Mouse (Mus musculus) stomach, postnatal 0 days (tissue): ENCODE measurements around the gene Mepe. TPM values are rescaled to one million over a fixed set of nuclear protein-coding genes. Genes with fewer than 3 reads are reported as not detected.
A peak's percentile ranks its signal among the peaks of the same experiment; 100 is the strongest.

Experiments used
- ATAC-seq: fragments of 200-750 bp; cut with Nextera tagmentation; 2 replicates; pipeline ENCODE4 v1.8.0; 2017; ENCODE audit not compliant: low FRiP score, low TSS enrichment
- DNase-seq: peaks from one replicate; pipeline ENCODE4 v3.0.0-alpha.2; 2016; ENCODE audit warnings: low spot score
- H3K27ac ChIP-seq: fragments of 300-500 bp; sonication (generic); replicated peaks from 2 replicates; pipeline ENCODE4 v1.5.1; 2014; ENCODE audit warnings: mild to moderate bottlenecking, control low read depth
- H3K27me3 ChIP-seq: fragments of 300-500 bp; sonication (generic); 2 replicates; pipeline ENCODE4 v1.6.1; 2014; ENCODE audit warnings: low read length; ENCODE audit not compliant: control insufficient read depth, insufficient read depth
- H3K36me3 ChIP-seq: fragments of 300-500 bp; sonication (generic); 2 replicates; pipeline ENCODE4 v1.6.1; 2014; ENCODE audit warnings: low read length, mixed read lengths; ENCODE audit not compliant: control insufficient read depth, insufficient read depth
- H3K4me1 ChIP-seq: fragments of 300-500 bp; sonication (generic); replicated peaks from 2 replicates; pipeline ENCODE4 v1.6.1; 2014; ENCODE audit warnings: antibody characterized with exemption; ENCODE audit not compliant: control insufficient read depth, insufficient read depth
- H3K4me2 ChIP-seq: fragments of 300-500 bp; sonication (generic); replicated peaks from 2 replicates; pipeline ENCODE4 v1.6.1; 2014; ENCODE audit warnings: low read depth, mild to moderate bottlenecking, control low read depth, moderate library complexity
- H3K4me3 ChIP-seq: fragments of 300-500 bp; sonication (generic); 2 replicates; pipeline ENCODE4 v1.5.1; 2014; ENCODE audit warnings: low read depth, low read length, control low read depth
- H3K9ac ChIP-seq: fragments of 300-500 bp; sonication (generic); 2 replicates; pipeline ENCODE4 v1.6.1; 2014; ENCODE audit warnings: mild to moderate bottlenecking, low read length, control low read depth, mixed read lengths
- H3K9me3 ChIP-seq: fragments of 300-500 bp; sonication (generic); 2 replicates; pipeline ENCODE4 v1.6.1; 2016; ENCODE audit warnings: low read length; ENCODE audit not compliant: control insufficient read depth
- CTCF ChIP-seq: IDR thresholded peaks from 2 replicates; pipeline ENCODE4 v1.5.1; 2016; ENCODE audit warnings: antibody characterized with exemption, low read depth, mild to moderate bottlenecking, moderate library complexity
- EP300 ChIP-seq: optimal IDR thresholded peaks from 2 replicates; pipeline ENCODE3; 2016; ENCODE audit warnings: antibody characterized with exemption
- WGBS: fragments of 180-500 bp; shearing (Covaris S2); extraction: QIAGEN DNeasy Blood & Tissue Kit; methylation state at CpG from one replicate; pipeline ENCODE4 v1.1.7; 2014; 5-methylcytosine and 5-hydroxymethylcytosine counted together
- polyA plus RNA-seq: library from polyadenylated mRNA; unstranded; fragments of >200 nt; fragmentation: Nextera tagmentation; extraction: Ambion mirVana; gene quantifications from 2 replicates; pipeline ENCODE4 v1.2.1, GENCODE M21; 2015

Gene Mepe
- polyA plus RNA-seq, 1 experiment from 2014 or later: not detected

GRCm38 (mm10) chr5:104374308-104374660 lies 49.2 kb downstream of the Mepe start:
- Histone ChIP-seq H3K27me3 (no peaks in the 10 kb centered on the region), H3K4me2 (no peak overlapping the region), H3K4me1 (no peaks in the 10 kb centered on the region), H3K9ac (no peak overlapping the region), H3K9me3 (no peaks in the 10 kb centered on the region), H3K36me3 (no peaks in the 10 kb centered on the region), H3K27ac (no peak overlapping the region), H3K4me3 (no peak overlapping the region)
- no peak for TF ChIP-seq EP300
- TF ChIP-seq CTCF: no peak
- WGBS: 40% methylated on average over 6 of the region's 6 CpGs
- ATAC-seq (peak; percentile 76), DNase-seq (peak; percentile 29)

DNA sequence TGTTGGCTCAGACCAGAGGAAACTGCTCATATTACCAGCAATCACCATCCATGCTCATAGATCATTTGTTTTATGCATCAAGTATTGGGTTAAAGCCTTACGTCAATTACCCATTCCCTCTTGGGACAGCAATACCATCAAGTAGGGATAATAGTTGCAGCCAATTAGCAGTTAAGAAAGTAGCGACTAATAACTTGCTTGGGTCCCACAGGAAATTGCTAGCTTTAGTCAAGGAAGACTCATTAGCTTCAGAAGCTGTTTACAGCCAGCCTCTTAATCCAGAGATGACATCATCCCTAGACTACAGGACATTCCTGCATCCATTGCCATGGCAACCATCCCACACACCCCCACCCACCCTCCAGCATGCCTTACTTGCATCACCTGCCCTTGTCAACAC lies 50.0 kb downstream of the Mepe start:
- Histone ChIP-seq H3K4me1 (no peaks in the 10 kb centered on the region), H3K27ac (no peak overlapping the region), H3K4me3 (no peak overlapping the region), H3K4me2 (no peak overlapping the region), H3K36me3 (no peaks in the 10 kb centered on the region), H3K27me3 (no peaks in the 10 kb centered on the region), H3K9me3 (no peaks in the 10 kb centered on the region), H3K9ac (no peak overlapping the region)
- DNase-seq (no peak), ATAC-seq (no peak)
- WGBS: 57% methylated on average over 2 of the region's 2 CpGs
- TF ChIP-seq EP300 (no peak), CTCF (no peak)

DNA sequence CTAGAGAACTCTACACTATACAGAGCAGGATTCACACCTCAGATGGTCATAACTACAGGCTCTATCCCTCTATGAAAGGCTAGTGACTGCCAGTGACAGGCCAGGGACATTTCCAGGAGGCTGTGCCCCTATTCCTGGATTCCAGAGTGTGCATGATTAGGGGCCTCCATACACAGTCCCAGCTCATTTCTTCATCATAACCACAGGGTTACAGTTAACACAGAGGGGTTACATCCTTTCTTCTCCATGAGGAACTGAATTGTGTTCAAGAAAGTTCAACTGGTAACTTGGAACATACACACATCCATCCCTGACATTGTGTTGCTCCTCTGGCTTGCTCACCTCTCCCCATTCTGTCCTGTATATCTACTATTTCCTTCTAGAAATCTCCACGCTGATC lies 51.8 kb downstream of the Mepe start:
- DNase-seq (no peak), ATAC-seq (no peak)
- no peak overlapping the region for H3K4me2 ChIP-seq
- no peak overlapping the region for H3K27ac ChIP-seq
- H3K36me3 ChIP-seq: no peaks in the 10 kb centered on the region
- TF ChIP-seq CTCF: no peak
- no peak for TF ChIP-seq EP300
- no peaks in the 10 kb centered on the region for H3K9me3 ChIP-seq
- H3K27me3 ChIP-seq: no peaks in the 10 kb centered on the region
- no peak overlapping the region for H3K4me3 ChIP-seq
- no peak overlapping the region for H3K9ac ChIP-seq
- no peaks in the 10 kb centered on the region for H3K4me1 ChIP-seq
- WGBS: 96% methylated on average over 1 of the region's 1 CpGs

DNA sequence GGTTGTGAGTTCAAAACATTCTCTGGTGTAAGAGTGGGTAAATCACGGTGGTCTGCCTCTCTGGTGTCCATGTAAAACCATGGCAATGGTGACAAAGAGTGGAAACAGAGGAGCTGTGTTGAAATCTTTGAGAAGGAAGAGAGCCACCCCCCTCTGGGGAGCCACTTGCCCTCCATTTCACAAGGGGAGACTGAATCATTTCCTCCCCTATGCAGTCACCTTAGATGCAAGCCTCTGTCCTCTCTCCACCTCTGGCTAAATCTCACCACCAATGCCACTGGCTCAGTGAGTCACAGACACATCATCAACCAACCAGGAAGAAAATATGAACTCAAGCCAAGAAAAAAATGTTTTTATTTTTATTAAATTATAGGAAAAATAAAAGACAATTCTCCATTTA lies 55.4 kb downstream of the Mepe start:
- no peak overlapping the region for H3K4me2 ChIP-seq
- H3K4me3 ChIP-seq: no peak overlapping the region
- H3K27ac ChIP-seq: no peak overlapping the region
- H3K4me1 ChIP-seq: no peaks in the 10 kb centered on the region
- 90% methylated on average over 1 of the region's 1 CpGs for WGBS
- H3K36me3 ChIP-seq: no peaks in the 10 kb centered on the region
- DNase-seq: no peak
- TF ChIP-seq CTCF: no peak
- no peak for TF ChIP-seq EP300
- no peaks in the 10 kb centered on the region for H3K27me3 ChIP-seq
- no peak overlapping the region for H3K9ac ChIP-seq
- ATAC-seq: no peak
- H3K9me3 ChIP-seq: no peaks in the 10 kb centered on the region

DNA sequence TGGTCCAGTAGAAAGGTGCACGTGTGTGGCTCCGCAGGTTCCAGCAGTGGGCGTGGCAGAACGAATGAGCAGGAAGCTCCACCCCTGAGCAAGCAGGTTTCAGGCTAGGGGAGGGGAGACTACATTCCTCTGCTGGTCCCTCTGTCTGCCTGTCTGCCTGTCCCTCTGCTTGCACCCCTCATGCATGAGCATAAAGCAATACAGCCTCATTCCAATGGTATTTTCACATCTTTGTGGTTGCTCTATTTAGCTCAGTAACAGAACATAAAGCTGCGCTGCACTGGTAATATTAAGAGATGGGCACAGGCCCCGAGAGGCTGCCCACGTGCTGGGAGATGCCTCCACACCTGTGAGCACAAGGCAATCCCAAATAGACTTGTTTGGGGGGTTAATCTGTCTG lies 56.5 kb downstream of the Mepe start:
- H3K9ac ChIP-seq: no peak overlapping the region
- H3K4me2 ChIP-seq: no peak overlapping the region
- no peaks in the 10 kb centered on the region for H3K27me3 ChIP-seq
- H3K36me3 ChIP-seq: no peaks in the 10 kb centered on the region
- H3K4me3 ChIP-seq: no peak overlapping the region
- ATAC-seq: no peak
- H3K27ac ChIP-seq: no peak overlapping the region
- WGBS: 66% methylated on average over 4 of the region's 7 CpGs
- no peaks in the 10 kb centered on the region for H3K9me3 ChIP-seq
- no peaks in the 10 kb centered on the region for H3K4me1 ChIP-seq
- TF ChIP-seq EP300 (no peak), CTCF (no peak)
- DNase-seq: no peak

GRCm38 (mm10) chr5:104384540-104384939 lies 59.4 kb downstream of the Mepe start:
- Histone ChIP-seq H3K4me3 (no peak overlapping the region), H3K4me2 (no peak overlapping the region), H3K9ac (no peak overlapping the region), H3K27ac (no peak overlapping the region), H3K36me3 (no peaks in the 10 kb centered on the region), H3K27me3 (no peaks in the 10 kb centered on the region), H3K4me1 (no peaks in the 10 kb centered on the region), H3K9me3 (no peaks in the 10 kb centered on the region)
- TF ChIP-seq EP300 (no peak), CTCF (no peak)
- WGBS: 90% methylated on average over 7 of the region's 7 CpGs
- DNase-seq: no peak
- ATAC-seq: no peak

GRCm38 (mm10) chr5:104385521-104385920 lies 60.4 kb downstream of the Mepe start:
- Histone ChIP-seq H3K9me3 (no peaks in the 10 kb centered on the region), H3K27ac (no peak overlapping the region), H3K27me3 (no peaks in the 10 kb centered on the region), H3K4me1 (no peaks in the 10 kb centered on the region), H3K9ac (no peak overlapping the region), H3K4me3 (no peak overlapping the region), H3K36me3 (no peaks in the 10 kb centered on the region), H3K4me2 (no peak overlapping the region)
- 94% methylated on average over 16 of the region's 16 CpGs for WGBS
- ATAC-seq (no peak), DNase-seq (no peak)
- TF ChIP-seq CTCF (no peak), EP300 (no peak)
